Mouse (Mus musculus) ZHBTc4 (cell line): ENCODE data around the gene Uqcr11.

Experiments
- DNase-seq: peaks from one replicate; pipeline ENCODE4 v3.0.0-alpha.2; 2011; ENCODE audit warnings: low read depth, low spot score

The Uqcr11 gene

DNA sequence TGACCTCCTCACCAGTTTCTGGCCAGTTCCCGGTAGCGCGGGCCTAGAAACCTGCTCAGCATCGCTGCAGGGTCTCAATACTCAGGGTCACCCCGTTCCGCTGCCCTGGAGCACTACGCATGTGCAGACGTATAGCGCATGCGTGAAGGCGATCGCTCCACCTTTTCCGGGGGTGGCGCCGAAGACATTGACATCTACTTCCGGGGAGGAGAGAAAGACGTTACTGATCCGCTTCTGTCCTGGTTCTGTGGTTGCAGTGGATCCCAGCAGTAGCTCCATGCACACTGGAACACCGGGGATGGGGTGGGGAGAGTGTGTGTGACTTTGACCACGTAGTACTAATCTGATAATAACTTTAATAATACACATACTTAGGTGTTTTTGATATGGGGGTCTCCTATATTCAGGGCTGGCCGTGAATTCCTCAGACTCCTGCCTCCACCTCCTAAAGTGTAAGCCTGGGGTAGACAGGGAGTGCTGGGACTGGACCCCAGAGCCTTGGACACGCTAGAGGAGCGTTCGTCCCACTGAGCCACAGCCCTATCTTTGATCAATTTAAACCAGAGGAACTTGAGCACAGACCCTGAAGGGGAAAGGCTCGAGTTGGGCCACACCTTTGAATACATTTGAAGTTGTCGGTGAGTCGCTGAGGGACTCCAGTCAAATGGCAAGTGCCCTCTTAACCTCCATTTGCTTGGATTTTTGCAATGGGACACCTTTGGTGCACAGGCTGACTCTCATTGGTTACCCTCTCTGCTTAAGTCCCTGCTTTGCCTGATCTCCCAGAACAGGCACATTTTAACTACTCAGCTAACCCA is at the start of gene Uqcr11:
Gene Uqcr11 (minus strand): TSS at position 147 of the 818 bp plus-strand sequence.
- DNase-seq, result peak; percentile 96

DNA sequence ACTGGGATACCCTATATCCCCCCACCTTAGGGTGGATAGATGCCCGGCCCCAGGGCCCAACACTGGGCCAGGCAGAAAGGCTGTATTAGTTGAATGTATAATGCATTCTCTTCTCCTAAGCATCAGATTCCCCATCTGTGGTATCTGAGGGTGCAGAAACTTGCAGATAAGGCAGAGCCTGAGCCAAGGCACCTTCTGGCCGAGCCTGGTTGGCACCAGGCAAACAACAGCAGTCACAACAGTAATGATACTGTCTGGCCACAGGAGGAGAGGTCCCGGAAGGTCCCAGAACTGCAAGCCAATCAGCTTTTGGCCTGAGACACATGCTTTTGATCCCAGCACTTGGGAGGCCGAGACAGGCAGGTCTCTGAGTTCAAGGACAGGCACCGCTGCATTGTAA is 49.1 kb upstream of the Uqcr11 start:
- DNase-seq, result no peak

DNA sequence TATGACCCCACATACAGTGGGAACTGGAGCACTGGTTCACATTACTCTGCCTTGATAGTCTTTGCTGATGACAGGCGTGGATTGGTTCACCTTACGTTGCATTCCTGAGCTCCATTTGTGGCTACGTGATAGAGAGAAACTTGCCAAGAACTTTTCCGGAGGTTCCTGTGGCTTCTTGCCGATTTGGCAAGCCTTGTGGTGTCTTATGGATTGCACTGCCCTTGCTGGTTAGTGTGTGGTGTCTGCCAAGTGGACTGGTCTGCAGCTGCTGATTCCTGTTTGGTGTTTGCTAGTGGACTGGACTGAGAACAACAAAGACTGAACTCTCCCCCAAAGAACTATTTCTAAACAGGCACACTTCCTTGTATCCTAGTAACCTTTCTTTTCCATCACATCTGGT is 48.2 kb upstream of the Uqcr11 start:
- no peak for DNase-seq

DNA sequence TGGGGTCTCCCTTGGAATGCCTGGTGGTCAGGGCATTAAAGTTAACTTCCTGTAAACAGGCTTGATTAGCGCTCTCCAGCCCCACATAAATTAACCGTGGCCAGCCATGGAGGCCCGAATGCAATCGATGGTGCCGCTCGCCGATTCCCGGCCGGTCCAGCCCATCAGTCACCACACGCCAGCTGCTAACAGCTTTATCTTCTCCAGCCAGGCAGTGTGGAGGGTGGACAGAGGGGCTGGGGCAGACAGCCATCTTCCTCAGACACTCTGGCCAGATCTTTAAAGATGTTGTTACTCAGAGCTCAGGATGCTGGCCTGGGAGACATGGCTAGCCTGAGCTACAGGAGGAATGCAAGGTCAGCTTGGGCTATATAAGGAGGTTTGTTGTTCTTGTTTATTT is 47.0 kb upstream of the Uqcr11 start:
- DNase-seq, result no peak

DNA sequence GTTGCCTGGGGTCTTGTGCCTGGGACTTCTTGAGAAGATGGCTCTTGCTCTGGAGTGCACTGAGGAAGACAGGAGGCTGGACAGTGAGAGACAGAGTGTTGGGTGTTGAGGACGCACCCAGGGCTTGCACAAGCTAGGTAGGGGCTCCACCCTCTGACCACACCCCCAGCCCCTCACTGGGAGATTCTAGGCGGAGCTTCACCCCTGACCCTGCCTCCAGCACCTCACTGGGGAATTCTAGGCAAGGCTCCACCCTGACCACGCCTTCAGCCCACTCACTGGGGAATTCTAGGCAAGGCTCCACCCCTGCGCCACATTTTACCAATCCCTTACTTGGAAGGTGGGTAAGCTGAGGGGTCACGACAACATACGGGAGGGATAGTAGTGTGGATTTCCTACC is 44.0 kb upstream of the Uqcr11 start:
- DNase-seq, result peak; percentile 95

DNA sequence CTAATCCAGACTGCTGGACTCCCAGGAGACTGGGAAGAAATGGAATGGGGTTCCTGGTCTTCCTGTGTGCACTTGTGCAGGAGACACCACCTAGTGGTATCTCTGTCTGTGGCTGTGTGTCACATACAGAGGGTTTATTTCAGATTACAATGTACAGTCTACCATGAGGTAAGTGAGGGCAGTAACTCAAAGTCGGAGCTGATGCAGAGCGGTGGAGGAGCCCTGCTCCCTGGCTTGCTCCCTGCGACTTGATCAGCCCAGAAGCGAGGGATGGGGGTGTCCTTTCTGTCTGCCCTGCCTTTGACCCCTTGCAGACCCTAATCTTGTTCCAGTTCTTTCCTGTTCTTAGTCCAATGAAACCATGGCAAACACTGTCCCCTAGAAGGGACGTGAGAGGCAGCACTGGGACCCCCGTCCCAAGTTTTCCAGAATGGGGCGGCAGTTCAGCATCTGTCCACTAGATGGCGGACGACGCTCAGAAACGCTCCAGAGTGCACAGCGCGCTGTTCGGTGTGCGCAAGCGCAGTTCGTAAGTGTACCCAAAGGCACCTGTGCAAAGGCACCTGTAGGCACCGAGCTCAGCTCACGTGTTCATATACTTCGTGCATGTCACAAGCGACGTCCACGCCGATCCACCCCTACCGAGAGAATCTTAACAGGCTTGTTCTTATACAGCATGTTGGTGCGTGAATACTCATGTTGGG is 39.4 kb upstream of the Uqcr11 start:
- DNase-seq, result peak; percentile 86

DNA sequence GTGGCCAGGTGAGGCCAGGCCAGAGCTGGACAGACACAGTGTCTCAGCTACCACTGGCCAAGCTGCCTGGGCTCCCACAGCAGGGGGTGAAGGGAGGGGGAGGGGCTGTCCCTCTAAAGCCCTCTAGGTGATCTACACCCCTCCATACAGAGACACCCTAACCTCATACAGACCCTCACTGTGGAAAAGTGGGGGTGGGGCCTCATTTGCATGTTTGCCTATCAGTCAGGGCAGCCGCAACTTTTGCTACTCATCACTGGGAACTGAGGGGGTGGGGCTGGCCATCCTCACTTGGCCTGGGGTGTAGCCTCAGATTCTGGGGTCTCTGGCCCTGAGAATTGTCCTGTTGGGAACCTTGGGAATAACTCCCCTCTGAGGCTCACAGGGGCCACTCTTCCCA is 38.4 kb upstream of the Uqcr11 start:
- no peak for DNase-seq

DNA sequence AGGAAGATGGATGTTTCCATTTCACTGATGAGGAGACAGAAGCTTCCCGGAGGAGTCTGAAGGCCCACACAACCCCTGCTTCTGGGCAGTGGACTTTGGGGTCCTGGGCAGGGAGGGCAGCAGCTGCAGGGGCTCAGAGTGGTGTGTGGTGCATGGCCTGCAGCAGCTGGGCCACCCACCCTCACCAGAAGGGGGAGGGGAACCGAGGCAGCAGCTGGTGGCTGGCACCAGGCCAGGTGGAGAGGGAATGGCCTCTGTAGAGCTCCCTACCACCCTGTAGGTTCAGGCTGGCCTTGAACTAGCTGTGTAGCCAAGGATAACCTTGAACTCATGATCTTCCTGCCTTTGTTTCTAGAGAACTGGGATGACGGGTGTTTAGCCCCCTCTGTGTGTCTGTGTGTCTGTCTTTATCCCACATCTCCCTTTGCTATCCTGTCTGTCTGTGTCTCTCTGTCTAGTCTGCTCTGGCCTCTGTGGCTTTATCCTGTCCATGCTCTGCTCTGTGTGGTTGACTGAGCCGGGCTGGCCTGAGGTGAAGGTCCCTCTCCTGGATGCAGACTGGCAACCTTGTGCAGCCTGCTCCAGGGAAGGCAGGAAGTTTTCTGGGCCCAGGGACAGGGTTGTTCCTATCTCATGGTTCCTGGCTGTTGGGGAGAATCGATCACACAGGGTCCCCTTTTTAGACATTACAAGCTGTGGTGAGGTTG is 37.9 kb upstream of the Uqcr11 start:
- DNase-seq, result no peak

DNA sequence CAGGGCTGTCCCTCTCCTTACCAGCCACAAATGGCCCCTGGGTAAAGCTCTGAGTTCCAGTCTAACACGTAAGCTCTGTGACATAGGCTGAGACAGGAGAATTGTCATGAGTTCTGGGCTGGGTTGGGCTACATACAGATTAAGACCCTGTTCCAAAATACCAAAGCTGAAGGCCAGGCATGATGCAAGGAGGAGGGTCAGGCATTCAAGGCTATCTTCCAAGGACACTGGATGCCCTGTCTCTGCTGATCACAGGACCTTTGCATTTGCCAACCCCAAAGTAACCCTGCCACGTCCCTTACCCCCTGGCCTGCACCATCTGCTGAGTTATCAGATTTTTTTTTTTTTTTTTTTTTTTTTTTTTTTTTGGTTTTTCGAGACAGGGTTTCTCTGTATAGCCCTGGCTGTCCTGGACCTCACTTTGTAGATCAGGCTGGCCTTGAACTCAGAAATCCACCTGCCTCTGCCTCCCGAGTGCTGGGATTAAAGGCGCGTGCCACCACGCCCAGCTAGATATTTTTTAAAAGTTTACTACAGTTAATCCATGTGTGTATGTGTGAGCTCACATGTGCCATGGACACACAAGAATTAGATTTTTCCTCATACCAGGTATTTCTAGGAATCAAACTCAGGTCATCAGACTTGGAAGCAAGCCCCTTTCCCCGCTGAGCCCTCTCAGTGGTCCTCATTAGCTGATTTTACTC is 37.1 kb upstream of the Uqcr11 start:
- DNase-seq, result no peak

DNA sequence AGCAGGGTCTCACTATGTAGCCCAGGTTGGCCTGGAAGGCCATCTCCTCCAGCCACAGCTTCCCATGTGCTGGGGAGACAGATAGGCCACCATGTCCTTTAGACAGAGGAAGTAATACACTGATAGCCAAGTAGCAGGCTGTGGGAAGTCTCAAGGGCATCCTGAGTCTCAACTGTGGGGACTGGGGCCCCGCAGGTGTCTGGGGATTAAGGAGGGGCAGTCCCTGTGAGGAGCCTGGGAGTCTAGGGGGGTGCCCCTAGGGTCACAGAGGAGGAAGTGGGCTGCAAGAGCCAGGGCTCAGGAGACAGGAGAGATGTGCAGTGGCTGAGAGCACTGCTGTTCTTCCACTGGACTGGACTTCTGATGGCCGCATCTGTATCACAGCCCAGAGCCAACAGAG is 36.4 kb upstream of the Uqcr11 start:
- no peak for DNase-seq

DNA sequence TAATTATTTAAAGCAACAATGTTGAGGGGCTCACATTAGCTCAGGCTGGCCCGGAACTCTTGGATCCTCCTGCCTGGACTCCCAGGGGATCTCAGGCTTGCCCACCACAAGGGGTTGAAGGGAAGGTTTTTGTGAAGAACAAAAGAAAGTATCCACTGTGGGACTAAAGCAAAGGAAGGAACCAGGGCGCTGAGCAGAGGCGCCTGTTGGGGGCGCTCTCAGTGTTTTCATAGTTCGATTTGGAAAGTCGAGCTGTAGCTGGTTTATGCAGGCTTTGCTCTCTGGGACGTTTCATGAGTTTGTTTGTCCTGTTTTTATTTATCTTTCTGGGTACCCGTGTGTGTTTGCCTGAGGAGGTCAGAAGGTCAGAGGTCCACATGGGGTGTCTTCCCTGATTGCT is 35.0 kb upstream of the Uqcr11 start:
- peak; percentile 77 for DNase-seq

DNA sequence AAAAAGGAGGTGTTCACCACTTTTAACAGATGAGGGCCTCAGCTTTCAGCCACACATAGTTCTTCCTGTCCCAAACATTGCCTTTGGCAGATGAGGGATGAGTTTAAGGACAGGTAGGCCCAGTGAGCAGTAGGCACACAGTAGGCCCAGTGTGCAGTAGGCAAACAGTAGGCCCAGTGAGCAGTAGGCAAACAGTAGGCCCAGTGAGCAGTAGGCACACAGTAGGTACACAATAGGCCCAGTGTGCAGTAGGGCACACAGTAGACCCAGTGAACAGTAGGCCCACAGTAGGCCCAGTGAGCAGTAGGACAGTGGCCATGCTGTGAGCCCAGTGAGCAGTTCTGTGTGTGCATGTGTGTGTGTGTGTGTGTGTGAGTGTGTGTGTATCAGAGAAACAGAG is 33.4 kb upstream of the Uqcr11 start:
- DNase-seq, result no peak

DNA sequence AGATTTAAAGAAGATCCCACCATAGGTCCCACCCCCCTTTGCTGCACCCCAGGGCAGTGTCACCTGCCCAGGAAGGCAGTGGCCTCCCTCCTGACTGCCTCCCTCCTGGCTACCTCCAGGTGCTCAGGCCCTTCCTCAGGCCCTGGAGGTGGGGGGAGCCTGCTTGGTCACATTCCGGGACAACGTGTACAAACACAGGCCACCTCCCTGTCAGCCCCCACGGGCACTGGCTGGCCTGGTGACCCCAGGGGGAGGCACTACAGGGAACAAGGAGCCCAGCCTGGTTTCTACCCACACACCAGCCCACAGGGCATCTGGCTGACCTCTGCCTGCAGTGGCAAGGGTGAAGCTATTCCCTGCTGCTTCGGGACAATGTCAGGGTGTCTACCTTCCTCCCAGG is 31.3 kb upstream of the Uqcr11 start:
- DNase-seq, result no peak

DNA sequence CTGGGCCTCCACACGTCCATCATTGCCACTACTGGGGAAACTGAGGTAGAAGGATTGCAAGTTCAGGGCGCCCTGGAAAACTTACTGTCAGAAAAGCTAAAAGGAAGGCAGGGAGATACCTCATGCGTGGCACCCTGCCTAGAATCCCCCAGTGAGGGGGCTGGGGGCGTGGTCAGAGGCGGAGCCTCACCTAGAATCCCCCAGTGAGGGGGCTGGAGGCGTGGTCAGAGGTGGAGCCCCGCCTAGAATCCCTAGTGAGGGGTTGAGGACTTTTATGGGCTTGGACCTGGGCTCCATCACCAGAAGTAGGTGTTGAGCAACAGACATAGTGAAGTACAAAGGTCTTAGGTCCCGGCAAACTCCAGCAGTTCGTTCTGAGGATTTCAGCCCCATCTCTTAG is 29.6 kb upstream of the Uqcr11 start:
- peak; percentile 89 for DNase-seq

DNA sequence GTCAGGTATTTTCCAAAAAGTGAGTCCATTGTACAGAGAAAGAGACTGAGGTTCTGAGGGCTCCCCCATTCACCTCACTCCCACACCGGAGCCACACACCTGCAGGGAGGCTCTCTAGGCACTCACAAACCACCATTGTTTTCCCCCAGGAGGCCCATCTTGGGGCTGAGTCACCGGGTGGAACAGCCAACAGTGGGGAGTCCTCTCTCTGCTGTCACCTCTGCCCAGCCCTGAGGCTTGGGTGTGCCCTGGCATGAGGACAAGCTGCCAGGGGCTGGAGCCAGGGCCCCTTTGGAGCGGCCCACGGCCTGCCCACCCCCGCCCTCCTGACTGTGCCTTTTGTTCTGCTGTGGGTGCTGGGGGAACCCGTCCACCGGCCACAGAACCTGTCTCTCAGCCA is 29.1 kb upstream of the Uqcr11 start:
- DNase-seq, result peak; percentile 28

DNA sequence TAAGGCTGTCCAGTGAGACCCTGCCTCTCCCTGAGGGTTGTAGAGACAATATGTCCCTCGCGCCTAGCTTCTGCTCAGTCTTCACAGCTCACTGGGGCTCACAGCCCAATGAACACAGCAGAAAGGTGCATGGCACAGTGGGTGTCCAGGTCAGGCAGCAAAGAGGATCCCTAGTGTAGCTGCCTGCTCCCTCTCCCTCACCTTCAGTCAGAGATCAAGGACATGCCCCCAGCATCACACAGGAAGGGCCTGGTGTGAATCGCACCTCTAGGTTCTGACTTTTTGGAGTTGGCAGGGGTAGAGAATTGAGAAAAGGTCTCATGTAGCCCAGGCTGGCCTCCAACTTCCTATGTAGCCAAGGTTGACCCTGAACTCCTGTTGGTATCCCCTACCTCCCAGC is 28.2 kb upstream of the Uqcr11 start:
- DNase-seq, result no peak

DNA sequence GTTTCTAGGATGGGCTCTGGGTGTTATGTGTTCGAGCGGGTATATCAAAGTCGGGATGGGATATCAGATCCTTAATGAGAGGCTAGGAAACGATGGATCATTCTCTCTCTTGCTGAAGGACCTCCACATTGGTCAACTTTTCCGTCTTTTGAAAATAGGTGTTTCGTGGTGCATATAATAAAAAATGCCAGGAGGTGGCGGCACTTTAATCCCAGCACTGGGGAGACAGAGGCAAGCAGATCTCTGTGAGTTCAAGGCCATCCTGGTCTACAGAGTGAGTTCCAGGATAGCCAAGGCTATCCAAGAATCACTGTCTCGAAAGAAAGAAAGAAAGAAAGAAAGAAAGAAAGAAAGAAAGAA is 27.6 kb upstream of the Uqcr11 start:
- DNase-seq, result no peak

DNA sequence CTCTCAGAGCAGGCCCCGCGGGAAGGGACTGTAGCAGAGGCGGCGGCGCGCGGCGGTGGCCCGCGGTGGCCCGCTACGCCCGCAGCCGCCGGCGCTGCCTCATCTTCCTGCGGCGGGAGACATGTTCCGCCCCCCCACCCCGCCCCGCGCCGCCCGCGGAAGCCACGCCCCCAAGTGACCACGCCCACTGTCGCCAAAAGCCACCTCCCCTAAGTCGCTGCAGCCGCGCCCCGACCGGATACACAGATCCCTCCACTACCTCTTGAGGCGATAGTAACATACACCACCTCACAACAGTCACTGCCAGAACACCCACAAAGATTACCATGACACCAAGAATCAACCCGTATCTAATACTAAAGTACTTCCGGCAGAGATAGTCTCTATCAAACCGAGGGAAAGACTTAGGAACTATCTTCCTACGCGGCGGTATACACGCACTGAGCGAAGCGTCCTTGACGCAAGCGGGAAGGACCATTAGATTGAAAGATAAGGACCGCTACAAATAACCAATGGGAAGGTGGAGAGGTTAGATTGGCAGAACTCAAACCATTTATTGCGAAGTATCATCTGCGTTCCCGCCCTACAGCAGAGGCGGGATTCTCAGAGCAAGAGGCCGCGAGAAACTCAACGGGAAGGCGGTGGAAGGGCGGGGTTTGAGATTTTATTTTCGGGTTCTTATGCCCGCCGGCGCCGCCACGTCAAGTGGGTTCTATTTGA is 27.0 kb upstream of the Uqcr11 start, which contains the start of gene Tcf3:
Gene Tcf3 (minus strand): TSS at position 135 of the 720 bp plus-strand sequence.
- peak; percentile 99 for DNase-seq

DNA sequence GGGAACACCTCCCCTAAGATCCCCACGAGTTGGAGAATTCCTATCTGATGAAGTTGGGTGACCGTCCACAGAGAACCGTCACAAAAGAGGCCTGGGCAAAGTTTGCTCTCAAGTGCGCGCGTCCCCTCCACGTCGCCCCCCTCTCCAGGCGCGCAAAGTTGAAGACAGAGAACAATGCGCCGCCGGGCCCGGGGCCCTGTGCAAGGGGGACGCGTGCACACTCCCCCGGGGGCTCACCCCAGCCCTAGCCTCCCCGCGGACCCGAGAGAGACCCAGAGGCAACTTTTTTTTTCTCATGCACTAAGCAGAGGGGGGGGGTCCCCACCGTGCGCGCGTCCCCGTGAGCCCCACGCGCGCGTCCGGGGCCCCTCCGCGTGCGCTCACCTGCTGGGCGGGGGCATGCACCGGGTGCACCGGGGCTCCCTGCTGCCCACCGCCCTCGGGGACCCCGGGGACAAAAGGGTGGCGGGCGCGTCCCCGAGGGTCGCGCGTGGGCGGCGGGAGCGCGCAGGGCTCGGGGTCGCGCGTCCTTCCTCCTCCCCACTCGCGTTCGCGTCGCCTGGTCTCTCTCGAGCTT is 26.4 kb upstream of the Uqcr11 start:
- peak; percentile 54 for DNase-seq

DNA sequence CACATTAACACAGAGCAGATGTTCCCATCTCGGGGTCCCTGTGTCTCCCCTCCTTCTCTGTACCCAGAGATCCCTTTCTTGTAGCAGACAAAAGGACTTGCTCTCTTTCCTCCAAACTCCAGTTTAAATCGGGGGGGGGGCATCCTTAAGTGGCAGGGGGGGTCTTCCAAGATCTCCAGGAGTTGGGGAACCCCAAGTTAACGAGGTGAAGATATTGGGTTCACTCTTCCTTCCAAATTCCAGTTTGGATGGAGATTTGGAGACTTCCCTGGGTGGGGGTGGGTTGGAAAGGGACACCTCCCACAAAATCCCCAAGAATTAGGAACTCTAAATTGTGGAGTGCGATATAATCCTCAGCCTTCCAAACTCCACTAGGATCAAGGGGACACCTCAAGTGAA is 25.8 kb upstream of the Uqcr11 start:
- no peak for DNase-seq
